Comparison of ENCODE assay signal across 9 mouse cellular contexts in genomic region chr11:31563826-31564741, GRCm38 (mm10).
DNase-seq lines count a peak whose midpoint lies in the region; ATAC-seq lines count a peak whose summit lies in the region.
"Had no signal": no experiment of that assay in that cellular context is flagged by ENCODE, and none has a peak within 500 bp of the region (broad histone marks: within the 10 kb centered on the region; RNA-seq: fewer than 3 reads in every experiment).

No protein-coding gene starts in this region.

- H3K4me3 ChIP-seq in embryonic facial prominence, embryonic 10.5 days, result no peak overlapping the region
- H3K4me3 ChIP-seq in intestine, embryonic 15.5 days (replicated peaks), result no peak overlapping the region
- H3K4me3 ChIP-seq in liver, embryonic 12.5 days, result no peak overlapping the region
- H3K4me3 ChIP-seq: left cerebral cortex, adult 2 months had no signal

- H3K4me1 ChIP-seq in embryonic facial prominence, embryonic 10.5 days, result peaks cover 12% of the 10 kb centered on the region
- H3K4me1 ChIP-seq in intestine, embryonic 15.5 days (replicated peaks), result peaks cover 12% of the 10 kb centered on the region
- H3K4me1 ChIP-seq in liver, embryonic 12.5 days, result no peaks in the 10 kb centered on the region

- WGBS in embryonic facial prominence, embryonic 10.5 days, result 70% methylated on average over 10 of the region's 10 CpGs
- WGBS in intestine, embryonic 15.5 days, result 45% methylated on average over 10 of the region's 10 CpGs
- 40% methylated on average over 10 of the region's 10 CpGs for WGBS in liver, embryonic 12.5 days (ENCODE audit: insufficient replicate concordance)

- no peaks in the 10 kb centered on the region for H3K36me3 ChIP-seq in embryonic facial prominence, embryonic 10.5 days (replicated peaks)
- no peaks in the 10 kb centered on the region for H3K36me3 ChIP-seq in intestine, embryonic 15.5 days
- H3K36me3 ChIP-seq in liver, embryonic 12.5 days, result no peaks in the 10 kb centered on the region

- 0 out of 2 replicates have a peak overlapping the region, but pooled peaks have one; percentile 19 for H3K27ac ChIP-seq in embryonic facial prominence, embryonic 10.5 days (replicated peaks)
- H3K27ac ChIP-seq in intestine, embryonic 15.5 days, result peak overlapping the region; percentile 67
- H3K27ac ChIP-seq in liver, embryonic 12.5 days, result no peak overlapping the region
- H3K27ac ChIP-seq: left cerebral cortex, adult 2 months had no signal

- H3K9ac ChIP-seq in intestine, embryonic 15.5 days, result no peak overlapping the region
- H3K9ac ChIP-seq in liver, embryonic 12.5 days, result no peak overlapping the region

- DNase-seq in embryonic facial prominence, embryonic 10.5 days (ENCODE audit: low spot score), result no peak
- DNase-seq in gastrocnemius, postnatal 25 days, result peak; percentile 62
- peak; percentile 29 for DNase-seq in lung, postnatal 14 days
- no peak for DNase-seq in right cerebral cortex, postnatal 14 days
- DNase-seq in adrenal gland, postnatal 14 days, result no peak

- no peaks in the 10 kb centered on the region for H3K9me3 ChIP-seq in embryonic facial prominence, embryonic 10.5 days
- no peaks in the 10 kb centered on the region for H3K9me3 ChIP-seq in intestine, embryonic 15.5 days
- H3K9me3 ChIP-seq in liver, embryonic 12.5 days (replicated peaks), result no peaks in the 10 kb centered on the region

- ATAC-seq in intestine, embryonic 15.5 days, result peak; percentile 73
- ATAC-seq in liver, embryonic 12.5 days, result no peak
- ATAC-seq: midbrain, embryonic 16.5 days had no signal

- H3K4me2 ChIP-seq in intestine, embryonic 15.5 days (replicated peaks), result no peak overlapping the region; the same call in 1 of the 2 replicates
- no peak overlapping the region for H3K4me2 ChIP-seq in liver, embryonic 12.5 days

- no peaks in the 10 kb centered on the region for H3K27me3 ChIP-seq in embryonic facial prominence, embryonic 10.5 days (replicated peaks; ENCODE audit: low read depth, poor library complexity, severe bottlenecking)
- no peaks in the 10 kb centered on the region for H3K27me3 ChIP-seq in intestine, embryonic 15.5 days (replicated peaks)
- H3K27me3 ChIP-seq in liver, embryonic 12.5 days (replicated peaks), result no peaks in the 10 kb centered on the region

Comparison
In these comparisons a context has a peak if more than half of its experiments do, and no peak if none do; other contexts are left out.
1. DNase-seq: peak in gastrocnemius, postnatal 25 days (single experiment) and lung, postnatal 14 days (single experiment); none in embryonic facial prominence, embryonic 10.5 days (single experiment), right cerebral cortex, postnatal 14 days (single experiment) and adrenal gland, postnatal 14 days (single experiment).